Mouse (Mus musculus) T-helper 2 cell (primary cell): Measurements from ENCODE around the gene Dcp1a.

Source experiments
- in situ Hi-C: fragments of 300-600 bp; cut with MboI, MseI; formaldehyde crosslinking; loops from one replicate; pipeline ENCODE4 v1.15.1; 2025; ENCODE audit warnings: high pct_unique_total_duplicates

Dcp1a gene

GRCm38 (mm10) chr14:30557730-30558129, 78.4 kb downstream of the Dcp1a start:
- in situ Hi-C loops = no loop called here

GRCm38 (mm10) chr14:30559321-30559850, 80.1 kb downstream of the Dcp1a start:
- in situ Hi-C loops = no loop called here

- in situ Hi-C loops = no loop called here
Observed at GRCm38 (mm10) chr14:30560803-30561389, 81.6 kb downstream of the Dcp1a start.

GRCm38 (mm10) chr14:30561470-30562187, 82.3 kb downstream of the Dcp1a start:
- in situ Hi-C loops = no loop called here

GRCm38 (mm10) chr14:30562343-30562742, 83.0 kb downstream of the Dcp1a start:
- in situ Hi-C loops = no loop called here

- in situ Hi-C loops = no loop called here
Observed at GRCm38 (mm10) chr14:30564451-30564850, 85.1 kb downstream of the Dcp1a start.

GRCm38 (mm10) chr14:30566317-30566716, 87.0 kb downstream of the Dcp1a start:
- in situ Hi-C loops = no loop called here

GRCm38 (mm10) chr14:30568016-30568415, 88.7 kb downstream of the Dcp1a start:
- in situ Hi-C loops = no loop called here

- in situ Hi-C loops = no loop called here
Observed at GRCm38 (mm10) chr14:30570303-30570702, 91.0 kb downstream of the Dcp1a start.

GRCm38 (mm10) chr14:30572253-30572652, 92.9 kb downstream of the Dcp1a start:
- in situ Hi-C loops = no loop called here

GRCm38 (mm10) chr14:30573235-30573634, 93.9 kb downstream of the Dcp1a start:
- in situ Hi-C loops = no loop called here

- in situ Hi-C loops = no loop called here
Observed at GRCm38 (mm10) chr14:30573983-30574584, 94.7 kb downstream of the Dcp1a start.

GRCm38 (mm10) chr14:30575791-30576190, 96.5 kb downstream of the Dcp1a start:
- in situ Hi-C loops = no loop called here

- in situ Hi-C loops = no loop called here
Observed at GRCm38 (mm10) chr14:30576260-30576659, 96.9 kb downstream of the Dcp1a start.
